Mouse (Mus musculus) thymus, adult 2 months (tissue): ENCODE results near the gene Cacna1c.

ENCODE experiments used
- CTCF ChIP-seq: fragments of 200-500 bp; IDR thresholded peaks from 2 replicates; pipeline ENCODE4 v1.5.1; 2012; ENCODE audit warnings: mild to moderate bottlenecking, control low read depth, low read length, moderate library complexity, borderline replicate concordance; ENCODE audit not compliant: control insufficient read depth, poor library complexity, insufficient read depth; ENCODE audit errors: extremely low read depth
- POLR2A ChIP-seq: fragments of 200-500 bp; IDR thresholded peaks from 2 replicates; pipeline ENCODE4 v1.6.1; 2012; ENCODE audit warnings: mild to moderate bottlenecking, low read length, control low read depth, moderate library complexity; ENCODE audit not compliant: control insufficient read depth, poor library complexity, insufficient read depth; ENCODE audit errors: extremely low read depth

- no peak for TF ChIP-seq CTCF
- TF ChIP-seq POLR2A, result no peak
Measured at GRCm38 (mm10) chr6:119079626-119080025, 116.6 kb downstream of the Cacna1c start.
